Mouse (Mus musculus) erythroblast, embryonic 14.5 days (primary cell): Measurements from ENCODE around the gene Tdrd9.

Source experiments
- GATA1 ChIP-seq: IDR thresholded peaks from 2 replicates; pipeline ENCODE4 v1.6.1; 2012; ENCODE audit warnings: low read length, inconsistent platforms, mixed read lengths
- TAL1 ChIP-seq: IDR thresholded peaks from 3 replicates; pipeline ENCODE4 v1.6.1; 2012; ENCODE audit warnings: low read length, inconsistent platforms, mixed read lengths

DNA sequence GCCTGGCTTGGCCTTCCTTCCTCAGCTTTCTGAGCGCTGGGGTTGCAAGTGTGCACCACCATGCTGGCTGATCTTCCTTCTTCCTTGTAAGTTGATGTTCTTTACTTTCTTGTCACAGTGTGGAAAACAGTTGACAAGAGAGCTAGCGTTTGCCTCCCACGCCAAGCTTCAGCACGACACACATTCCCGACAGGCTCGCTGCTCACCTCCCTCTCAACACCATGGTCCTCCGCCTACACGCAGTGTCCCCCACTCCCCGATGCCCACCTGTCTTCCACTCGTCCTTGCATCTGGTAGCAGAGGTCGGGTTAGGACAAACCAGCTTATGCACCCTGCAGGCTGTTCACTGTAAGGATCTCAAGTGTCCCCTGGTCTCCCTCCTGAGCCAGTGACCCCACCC is 133.5 kb downstream of the Tdrd9 start:
- TF ChIP-seq GATA1 (no peak), TAL1 (no peak)
